Mouse (Mus musculus) limb, embryonic 14.5 days (tissue): ENCODE data around the gene Phlpp1. TPM values are rescaled to one million over a fixed set of nuclear protein-coding genes. Genes with fewer than 3 reads are reported as not detected.

Source experiments
- ATAC-seq: fragments of 200-750 bp; cut with Nextera tagmentation; 2 replicates; pipeline ENCODE4 v1.8.0; 2017; ENCODE audit warnings: low read depth, moderate number of reproducible peaks, moderate TSS enrichment; ENCODE audit not compliant: low FRiP score
- DNase-seq: peaks from one replicate; pipeline ENCODE4 v3.0.0-alpha.2; 2015; ENCODE audit warnings: low spot score
- H3K27ac ChIP-seq: fragments of 300-500 bp; sonication (generic); replicated peaks from 2 replicates; pipeline ENCODE4 v1.5.1; 2014; ENCODE audit warnings: low read depth, mild to moderate bottlenecking, low read length, moderate library complexity, mixed read lengths
- H3K27me3 ChIP-seq: fragments of 300-500 bp; sonication (generic); 2 replicates; pipeline ENCODE4 v1.6.1; 2014; ENCODE audit warnings: low read length, mixed read lengths; ENCODE audit not compliant: control insufficient read depth, insufficient read depth
- H3K36me3 ChIP-seq: fragments of 300-500 bp; sonication (generic); 2 replicates; pipeline ENCODE4 v1.6.1; 2014; ENCODE audit warnings: mild to moderate bottlenecking, low read length, moderate library complexity, mixed read lengths; ENCODE audit not compliant: control insufficient read depth, insufficient read depth
- H3K4me1 ChIP-seq: fragments of 300-500 bp; sonication (generic); 2 replicates; pipeline ENCODE4 v1.6.1; 2014; ENCODE audit warnings: antibody characterized with exemption, low read length, mixed read lengths; ENCODE audit not compliant: control insufficient read depth, insufficient read depth
- H3K4me2 ChIP-seq: fragments of 300-500 bp; sonication (generic); replicated peaks from 2 replicates; pipeline ENCODE4 v1.6.1; 2014; ENCODE audit warnings: low read depth, mild to moderate bottlenecking, low read length, moderate library complexity; ENCODE audit not compliant: severe bottlenecking
- H3K4me3 ChIP-seq: fragments of 300-500 bp; sonication (generic); replicated peaks from 2 replicates; pipeline ENCODE4 v1.5.1; 2014; ENCODE audit warnings: low read length
- H3K9ac ChIP-seq: fragments of 300-500 bp; sonication (generic); 2 replicates; pipeline ENCODE4 v1.6.1; 2014; ENCODE audit warnings: mild to moderate bottlenecking, low read depth, low read length, moderate library complexity; ENCODE audit not compliant: severe bottlenecking
- H3K9me3 ChIP-seq: fragments of 300-500 bp; sonication (generic); 2 replicates; pipeline ENCODE4 v1.6.1; 2016; ENCODE audit warnings: low read length; ENCODE audit not compliant: control insufficient read depth
- POLR2A ChIP-seq: fragments of 200-500 bp; IDR thresholded peaks from 2 replicates; pipeline ENCODE4 v1.8.0; 2012; ENCODE audit warnings: inconsistent platforms, mild to moderate bottlenecking, moderate library complexity, borderline replicate concordance; ENCODE audit not compliant: insufficient read depth, insufficient read length; ENCODE audit errors: extremely low read depth
- WGBS: fragments of 180-500 bp; shearing (Covaris S2); extraction: QIAGEN DNeasy Blood & Tissue Kit; methylation state at CpG from one replicate; pipeline ENCODE4 v1.1.7; 2014; 5-methylcytosine and 5-hydroxymethylcytosine counted together
- polyA plus RNA-seq, 2 experiments: library from polyadenylated mRNA; depleted of rRNA in 1 of 2; stranded (reverse) in 1 of 2; unstranded in 1 of 2; fragments of >200 nt; fragmentation: Nextera tagmentation in 1 of 2; extraction: Ambion mirVana in 1 of 2; gene quantifications; 2 replicates each; pipeline versions ENCODE4 v1.2.1 to v1.2.3; 2012 to 2014

The Phlpp1 gene
- polyA plus RNA-seq, 2 experiments, result 3.9 to 9.3 TPM

- no peak for TF ChIP-seq POLR2A
- Histone ChIP-seq H3K4me2 (no peak overlapping the region), H3K27me3 (no peaks in the 10 kb centered on the region), H3K9me3 (no peaks in the 10 kb centered on the region), H3K4me3 (no peak overlapping the region), H3K36me3 (no peaks in the 10 kb centered on the region), H3K4me1 (no peaks in the 10 kb centered on the region), H3K9ac (no peak overlapping the region), H3K27ac (no peak overlapping the region)
- 69% methylated on average over 4 of the region's 4 CpGs for WGBS
- DNase-seq (no peak), ATAC-seq (no peak)
Observed at GRCm38 (mm10) chr1:106157961-106158515, 13.5 kb upstream of the Phlpp1 start.

- Histone ChIP-seq H3K27ac (no peak overlapping the region), H3K9me3 (no peaks in the 10 kb centered on the region), H3K36me3 (no peaks in the 10 kb centered on the region), H3K4me3 (no peak overlapping the region), H3K9ac (no peak overlapping the region), H3K4me2 (no peak overlapping the region), H3K27me3 (no peaks in the 10 kb centered on the region), H3K4me1 (no peaks in the 10 kb centered on the region)
- no peak for DNase-seq
- no peak for ATAC-seq
- TF ChIP-seq POLR2A, result no peak
- 94% methylated on average over 5 of the region's 5 CpGs for WGBS
Observed at GRCm38 (mm10) chr1:106159667-106160066, 11.9 kb upstream of the Phlpp1 start.

DNA sequence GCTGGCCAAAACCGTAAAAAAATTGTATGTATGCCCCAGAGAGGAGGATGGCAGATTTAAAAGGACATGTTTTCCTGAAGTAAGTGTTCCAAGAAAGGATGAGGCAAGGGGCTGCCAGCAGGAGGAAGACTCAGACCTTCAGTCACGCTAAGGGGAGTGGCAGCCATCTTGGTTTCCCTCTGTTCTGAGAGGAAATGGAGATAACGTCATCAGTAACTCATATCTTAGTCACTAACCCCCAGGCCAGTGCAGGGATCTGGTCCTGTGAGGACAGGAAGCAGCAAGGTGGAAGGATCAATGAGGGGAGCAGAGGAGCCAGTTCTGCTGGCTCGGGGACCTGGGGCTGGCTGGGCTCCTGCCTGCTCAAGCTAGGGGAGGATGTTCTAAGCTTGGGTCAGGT is 10.6 kb upstream of the Phlpp1 start:
- no peaks in the 10 kb centered on the region for H3K27me3 ChIP-seq
- no peaks in the 10 kb centered on the region for H3K36me3 ChIP-seq
- no peak overlapping the region for H3K27ac ChIP-seq
- no peak overlapping the region for H3K4me2 ChIP-seq
- no peak overlapping the region for H3K9ac ChIP-seq
- H3K4me3 ChIP-seq, result no peak overlapping the region
- no peaks in the 10 kb centered on the region for H3K4me1 ChIP-seq
- TF ChIP-seq POLR2A, result no peak
- no peak for DNase-seq
- ATAC-seq, result no peak
- H3K9me3 ChIP-seq, result no peaks in the 10 kb centered on the region
- 66% methylated on average over 4 of the region's 4 CpGs for WGBS

DNA sequence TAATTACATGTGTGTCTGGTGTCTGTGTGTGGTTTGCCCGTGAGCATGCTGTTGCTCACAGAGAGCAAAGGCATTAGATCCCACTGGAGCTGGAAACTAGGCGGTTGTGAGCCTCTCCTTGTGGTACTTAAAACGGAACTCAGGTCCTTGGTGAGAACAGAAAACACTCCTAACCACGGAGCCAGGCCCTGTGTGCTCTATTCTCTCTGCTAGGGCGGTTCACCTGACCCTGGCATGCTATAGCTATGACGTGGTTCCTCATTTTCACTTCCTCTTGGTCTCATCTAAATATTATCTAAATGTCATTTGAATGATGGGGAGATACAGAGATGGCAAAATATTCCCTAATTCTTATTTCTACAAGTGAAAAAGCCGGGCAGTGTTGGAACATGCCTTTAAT is 9.0 kb upstream of the Phlpp1 start:
- H3K4me3 ChIP-seq, result no peak overlapping the region
- no peak overlapping the region for H3K27ac ChIP-seq
- H3K27me3 ChIP-seq, result no peaks in the 10 kb centered on the region
- no peaks in the 10 kb centered on the region for H3K4me1 ChIP-seq
- H3K9ac ChIP-seq, result no peak overlapping the region
- 77% methylated on average over 7 of the region's 7 CpGs for WGBS
- no peak overlapping the region for H3K4me2 ChIP-seq
- no peaks in the 10 kb centered on the region for H3K9me3 ChIP-seq
- no peaks in the 10 kb centered on the region for H3K36me3 ChIP-seq
- ATAC-seq (no peak), DNase-seq (no peak)
- no peak for TF ChIP-seq POLR2A

DNA sequence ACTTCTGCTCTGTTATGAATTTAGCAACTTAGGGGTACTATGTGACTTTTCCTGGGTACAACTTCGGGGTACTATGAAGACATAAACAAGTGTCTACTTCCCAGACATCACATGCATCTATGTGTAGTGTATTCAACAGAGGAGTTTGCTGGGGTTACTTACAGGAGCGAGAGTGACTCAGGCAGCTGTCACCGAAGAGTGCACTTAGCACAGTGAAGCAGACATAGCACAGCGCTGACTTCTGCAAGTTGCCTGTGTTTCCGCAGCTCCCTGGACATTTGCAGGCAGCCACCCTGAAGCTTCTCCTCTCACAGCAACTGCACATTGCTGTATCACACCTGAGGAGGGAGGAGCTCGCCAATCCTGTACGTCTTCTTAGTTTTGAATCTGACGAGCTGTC is 8.2 kb upstream of the Phlpp1 start:
- no peaks in the 10 kb centered on the region for H3K4me1 ChIP-seq
- H3K36me3 ChIP-seq, result no peaks in the 10 kb centered on the region
- 81% methylated on average over 8 of the region's 8 CpGs for WGBS
- no peak for TF ChIP-seq POLR2A
- ATAC-seq (no peak), DNase-seq (no peak)
- no peak overlapping the region for H3K4me2 ChIP-seq
- no peak overlapping the region for H3K4me3 ChIP-seq
- H3K27me3 ChIP-seq, result no peaks in the 10 kb centered on the region
- no peaks in the 10 kb centered on the region for H3K9me3 ChIP-seq
- no peak overlapping the region for H3K9ac ChIP-seq
- no peak overlapping the region for H3K27ac ChIP-seq

DNA sequence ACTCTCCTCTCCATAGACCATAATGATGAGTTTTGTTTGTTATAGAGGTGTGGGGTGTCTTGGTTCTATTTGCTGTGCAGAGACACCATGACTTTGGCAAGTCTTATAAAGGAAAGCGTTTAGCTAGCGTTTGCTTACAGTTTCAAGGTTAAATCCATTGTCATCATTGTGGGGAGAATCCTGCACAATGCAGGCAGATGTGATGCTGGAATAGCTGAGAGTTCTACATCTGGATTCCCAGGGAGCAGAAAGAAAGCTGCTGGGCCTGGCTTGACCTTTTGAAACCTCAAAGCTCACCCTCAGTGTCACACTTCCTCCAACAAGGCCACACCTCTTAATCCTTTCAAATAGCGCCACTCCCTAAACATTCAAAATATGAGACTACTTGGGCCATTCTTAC is 7.4 kb upstream of the Phlpp1 start:
- DNase-seq (no peak), ATAC-seq (no peak)
- no peak overlapping the region for H3K27ac ChIP-seq
- H3K9me3 ChIP-seq, result no peaks in the 10 kb centered on the region
- H3K4me1 ChIP-seq, result no peaks in the 10 kb centered on the region
- no peak overlapping the region for H3K4me2 ChIP-seq
- no peak overlapping the region for H3K9ac ChIP-seq
- no peak overlapping the region for H3K4me3 ChIP-seq
- no peaks in the 10 kb centered on the region for H3K36me3 ChIP-seq
- WGBS, result 89% methylated on average over 3 of the region's 3 CpGs
- no peak for TF ChIP-seq POLR2A
- H3K27me3 ChIP-seq, result no peaks in the 10 kb centered on the region
